Mouse (Mus musculus) embryonic facial prominence, embryonic 10.5 days (tissue): ENCODE measurements around the gene Tspan12. TPM values are rescaled to one million over a fixed set of nuclear protein-coding genes. Genes with fewer than 3 reads are reported as not detected.

ENCODE experiments used
- DNase-seq: peaks from one replicate; pipeline ENCODE4 v3.0.0-alpha.2; 2017; ENCODE audit warnings: low spot score
- H3K27ac ChIP-seq: fragments of 300-500 bp; sonication (generic); replicated peaks from 2 replicates; pipeline ENCODE4 v1.5.1; 2016; ENCODE audit warnings: mild to moderate bottlenecking
- H3K27me3 ChIP-seq: fragments of 300-500 bp; sonication (generic); replicated peaks from 2 replicates; pipeline ENCODE4 v1.6.1; 2016; ENCODE audit warnings: low read depth, mild to moderate bottlenecking; ENCODE audit not compliant: poor library complexity, severe bottlenecking
- H3K36me3 ChIP-seq: fragments of 300-500 bp; sonication (generic); replicated peaks from 2 replicates; pipeline ENCODE4 v1.6.1; 2016; ENCODE audit warnings: mild to moderate bottlenecking, moderate library complexity
- H3K4me1 ChIP-seq: fragments of 300-500 bp; sonication (generic); 2 replicates; pipeline ENCODE4 v1.6.1; 2016
- H3K4me3 ChIP-seq: fragments of 300-500 bp; sonication (generic); 2 replicates; pipeline ENCODE4 v1.5.1; 2016; ENCODE audit warnings: mild to moderate bottlenecking, moderate library complexity
- H3K9me3 ChIP-seq: fragments of 300-500 bp; sonication (generic); 2 replicates; pipeline ENCODE4 v1.6.1; 2016; ENCODE audit warnings: mild to moderate bottlenecking
- WGBS: fragments of 180-500 bp; shearing (Covaris S2); methylation state at CpG from one replicate; pipeline ENCODE4 v1.1.7; 2016; 5-methylcytosine and 5-hydroxymethylcytosine counted together
- polyA plus RNA-seq: library from polyadenylated mRNA; unstranded; fragments of >200 nt; fragmentation: Nextera tagmentation; extraction: Ambion mirVana; gene quantifications from 2 replicates; pipeline ENCODE4 v1.2.1, GENCODE M21; 2016

Tspan12 gene
- polyA plus RNA-seq, 1 experiment from 2014 or later: 63.8 TPM

DNA sequence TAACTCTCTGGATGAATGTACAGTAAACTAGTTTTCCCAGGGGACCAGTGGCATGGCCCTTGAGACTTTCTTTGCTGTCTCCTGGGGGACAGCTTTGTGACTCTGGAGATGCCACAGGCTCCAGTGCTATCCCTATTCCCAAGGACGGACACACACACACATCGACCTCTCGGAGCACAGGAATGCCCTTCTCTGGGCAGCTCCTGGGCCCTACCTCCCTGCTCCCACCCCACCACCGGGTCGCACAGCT is 1.0 kb downstream of the Tspan12 start:
- Histone ChIP-seq H3K36me3 (peaks cover 27% of the 10 kb centered on the region), H3K4me1 (peaks cover 25% of the 10 kb centered on the region), H3K27me3 (no peaks in the 10 kb centered on the region), H3K27ac (peak overlapping the region; percentile 93), H3K9me3 (no peaks in the 10 kb centered on the region), H3K4me3 (peak overlapping the region; percentile 76)
- no peak for DNase-seq
- WGBS: under 1% methylated on average over 5 of the region's 5 CpGs

DNA sequence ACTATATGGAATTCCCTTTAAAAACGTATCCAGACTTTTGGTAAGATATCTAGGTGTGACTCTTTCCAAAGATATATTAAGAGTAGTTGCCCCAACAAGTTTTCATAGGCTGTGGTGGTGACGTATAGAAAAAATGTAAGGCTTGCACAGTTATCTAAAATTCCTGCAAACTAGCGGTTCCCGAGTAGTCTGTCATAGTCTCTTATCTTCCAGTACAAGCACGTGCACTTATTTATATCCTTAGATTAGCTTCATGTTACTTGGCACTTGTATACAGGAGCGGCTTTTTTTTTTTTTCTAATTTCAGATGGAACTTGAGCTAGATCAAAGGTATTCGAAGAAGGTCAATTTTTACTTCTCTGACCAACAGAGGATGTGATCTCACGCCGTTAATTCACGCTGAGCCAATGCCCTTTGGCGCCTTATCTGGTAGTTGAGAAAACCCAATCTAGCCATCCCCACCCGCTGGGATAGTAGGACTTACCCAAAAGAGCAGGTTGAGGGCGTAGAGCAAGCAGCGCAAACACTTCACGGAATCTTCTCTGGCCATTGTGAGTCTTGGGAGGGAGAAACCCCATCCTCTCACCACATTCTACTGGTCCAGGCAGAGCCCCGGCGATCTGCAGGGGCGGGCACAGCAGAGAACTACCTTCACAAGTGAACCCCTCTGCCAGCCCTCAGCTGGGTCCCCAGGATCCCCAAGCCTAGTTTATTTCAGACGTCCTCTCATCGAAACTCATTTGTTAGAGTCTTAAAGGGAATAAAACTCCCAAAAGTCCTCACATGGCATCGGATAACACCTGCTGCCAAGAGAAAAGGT is 1.6 kb downstream of the Tspan12 start:
- H3K27me3 ChIP-seq: no peaks in the 10 kb centered on the region
- peak; percentile 46 for DNase-seq
- H3K27ac ChIP-seq: peak overlapping the region; percentile 93

GRCm38 (mm10) chr6:21848808-21849207 is 3.5 kb downstream of the Tspan12 start:
- no peak for DNase-seq
- Histone ChIP-seq H3K9me3 (no peaks in the 10 kb centered on the region), H3K27me3 (no peaks in the 10 kb centered on the region), H3K4me1 (peaks cover 17% of the 10 kb centered on the region), H3K4me3 (no peak overlapping the region), H3K27ac (no peak overlapping the region), H3K36me3 (peaks cover 37% of the 10 kb centered on the region)
- 95% methylated on average over 4 of the region's 4 CpGs for WGBS

More for the DNA sequence above, 1.6 kb downstream of the Tspan12 start:
- Histone ChIP-seq H3K4me3 (peak overlapping the region; percentile 76), H3K36me3 (peaks cover 32% of the 10 kb centered on the region), H3K9me3 (no peaks in the 10 kb centered on the region), H3K4me1 (peaks cover 23% of the 10 kb centered on the region)
- 25% methylated on average over 21 of the region's 21 CpGs for WGBS

GRCm38 (mm10) chr6:21839976-21840775 is 12.1 kb downstream of the Tspan12 start:
- no peak overlapping the region; the same call in 1 of the 2 replicates for H3K27ac ChIP-seq
- 32% methylated on average over 9 of the region's 9 CpGs for WGBS

DNA sequence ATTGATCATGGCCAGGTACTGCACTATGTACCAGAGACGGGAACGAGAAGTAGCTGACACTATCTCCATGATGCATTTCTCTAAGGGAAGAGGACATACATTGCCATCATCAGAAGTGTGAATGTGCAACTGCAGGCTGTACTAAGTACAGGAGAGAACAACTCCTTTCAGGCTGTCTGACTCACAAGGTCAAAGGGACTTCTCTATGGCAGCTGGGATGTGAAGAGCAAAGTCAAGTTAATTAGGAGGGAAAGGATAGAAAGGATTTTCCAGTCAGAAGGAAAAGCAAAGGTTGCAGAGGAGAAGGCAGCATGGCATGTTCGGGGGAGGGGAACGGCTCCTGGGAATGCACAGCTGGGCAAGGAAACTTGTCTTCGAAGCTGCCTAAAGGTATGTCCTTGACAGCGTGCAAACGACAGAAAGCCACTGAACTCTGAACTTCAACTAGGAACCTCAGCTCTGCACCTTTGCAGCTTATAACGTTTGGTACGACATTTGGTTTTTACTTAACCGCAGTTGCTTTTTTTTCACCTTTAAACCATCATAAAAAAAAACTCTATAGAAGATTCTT is 13.0 kb downstream of the Tspan12 start:
- H3K27me3 ChIP-seq: no peaks in the 10 kb centered on the region
- peak; percentile 35 for DNase-seq
- peaks cover 18% of the 10 kb centered on the region for H3K4me1 ChIP-seq
- no peak overlapping the region for H3K27ac ChIP-seq
- WGBS: 66% methylated on average over 10 of the region's 10 CpGs
- H3K36me3 ChIP-seq: peaks cover 16% of the 10 kb centered on the region
- H3K4me3 ChIP-seq: no peak overlapping the region
- no peaks in the 10 kb centered on the region for H3K9me3 ChIP-seq

More at GRCm38 (mm10) chr6:21839976-21840775, 12.1 kb downstream of the Tspan12 start:
- Histone ChIP-seq H3K4me3 (no peak overlapping the region), H3K36me3 (peaks cover 10% of the 10 kb centered on the region), H3K27me3 (no peaks in the 10 kb centered on the region), H3K9me3 (no peaks in the 10 kb centered on the region), H3K4me1 (peaks cover 18% of the 10 kb centered on the region)
- DNase-seq: no peak

DNA sequence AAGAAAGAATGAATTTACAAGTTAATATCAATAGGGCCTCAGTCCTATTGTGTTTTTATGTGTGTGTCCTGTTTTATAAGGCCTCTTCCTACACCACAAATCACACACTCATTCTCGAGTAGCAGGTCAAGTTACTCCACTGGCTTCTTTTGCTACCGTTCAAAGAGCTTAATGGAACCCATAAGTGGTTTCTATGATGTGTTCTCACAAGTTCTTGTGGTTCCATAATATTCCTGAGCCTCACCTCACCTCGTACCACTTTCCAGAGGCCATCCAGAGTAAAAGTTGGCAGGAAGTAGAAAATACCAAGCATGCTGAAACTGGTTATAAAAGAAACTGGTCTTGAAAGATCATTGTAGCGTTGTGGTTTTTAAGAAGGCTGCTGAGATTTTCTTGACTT is 18.8 kb downstream of the Tspan12 start:
- Histone ChIP-seq H3K9me3 (no peaks in the 10 kb centered on the region), H3K27ac (no peak overlapping the region), H3K27me3 (no peaks in the 10 kb centered on the region), H3K36me3 (peaks cover 37% of the 10 kb centered on the region), H3K4me3 (no peak overlapping the region), H3K4me1 (no peaks in the 10 kb centered on the region)
- 89% methylated on average over 4 of the region's 4 CpGs for WGBS
- DNase-seq: no peak

GRCm38 (mm10) chr6:21831871-21832270 is 20.4 kb downstream of the Tspan12 start:
- no peak overlapping the region for H3K4me3 ChIP-seq
- DNase-seq: no peak
- H3K36me3 ChIP-seq: peaks cover 37% of the 10 kb centered on the region
- WGBS: 88% methylated on average over 3 of the region's 3 CpGs
- H3K27ac ChIP-seq: no peak overlapping the region
- no peaks in the 10 kb centered on the region for H3K4me1 ChIP-seq
- no peaks in the 10 kb centered on the region for H3K9me3 ChIP-seq
- H3K27me3 ChIP-seq: no peaks in the 10 kb centered on the region

GRCm38 (mm10) chr6:21830931-21831330 is 21.4 kb downstream of the Tspan12 start:
- Histone ChIP-seq H3K9me3 (no peaks in the 10 kb centered on the region), H3K4me3 (no peak overlapping the region), H3K4me1 (no peaks in the 10 kb centered on the region), H3K36me3 (peaks cover 35% of the 10 kb centered on the region), H3K27ac (no peak overlapping the region), H3K27me3 (no peaks in the 10 kb centered on the region)
- DNase-seq: no peak
- 86% methylated on average over 6 of the region's 6 CpGs for WGBS

- 80% methylated on average over 7 of the region's 7 CpGs for WGBS
- H3K36me3 ChIP-seq: peaks cover 25% of the 10 kb centered on the region
- no peak overlapping the region for H3K4me3 ChIP-seq
- no peak for DNase-seq
- H3K27ac ChIP-seq: no peak overlapping the region
- no peaks in the 10 kb centered on the region for H3K4me1 ChIP-seq
- no peaks in the 10 kb centered on the region for H3K9me3 ChIP-seq
- H3K27me3 ChIP-seq: no peaks in the 10 kb centered on the region
Observed at GRCm38 (mm10) chr6:21829930-21830329, 22.4 kb downstream of the Tspan12 start.

GRCm38 (mm10) chr6:21828437-21828836 is 23.9 kb downstream of the Tspan12 start:
- H3K9me3 ChIP-seq: no peaks in the 10 kb centered on the region
- no peak for DNase-seq
- no peak overlapping the region for H3K27ac ChIP-seq
- H3K36me3 ChIP-seq: peaks cover 12% of the 10 kb centered on the region
- no peak overlapping the region for H3K4me3 ChIP-seq
- 0 out of 2 replicates have a peak, but pooled peaks cover under 1% of the 10 kb centered on the region for H3K4me1 ChIP-seq
- no peaks in the 10 kb centered on the region for H3K27me3 ChIP-seq
- 91% methylated on average over 4 of the region's 4 CpGs for WGBS

GRCm38 (mm10) chr6:21828001-21828400 is 24.3 kb downstream of the Tspan12 start:
- Histone ChIP-seq H3K4me3 (no peak overlapping the region), H3K4me1 (0 out of 2 replicates have a peak, but pooled peaks cover 5% of the 10 kb centered on the region), H3K27me3 (no peaks in the 10 kb centered on the region), H3K36me3 (peaks cover 12% of the 10 kb centered on the region), H3K27ac (no peak overlapping the region), H3K9me3 (no peaks in the 10 kb centered on the region)
- WGBS: 90% methylated on average over 7 of the region's 7 CpGs
- DNase-seq: no peak

DNA sequence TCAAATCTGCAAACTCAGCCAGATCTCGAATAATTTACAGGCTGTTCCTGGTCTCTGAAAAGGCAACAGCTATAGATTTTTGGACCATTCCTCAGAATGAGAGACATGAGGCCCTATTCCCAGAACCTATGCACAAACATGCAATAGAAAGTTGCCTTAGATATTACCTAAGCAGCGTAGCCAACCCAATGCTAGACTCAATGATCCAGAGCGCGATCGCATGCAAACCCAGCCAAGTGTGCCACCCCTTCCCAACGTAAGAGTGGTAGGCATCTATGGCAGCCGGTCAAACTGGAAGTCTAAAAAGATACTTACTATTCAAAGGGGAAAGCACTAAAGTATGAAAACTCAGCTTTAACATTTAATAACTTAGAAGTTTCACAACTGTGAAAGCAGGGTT is 28.6 kb downstream of the Tspan12 start:
- Histone ChIP-seq H3K4me1 (0 out of 2 replicates have a peak, but pooled peaks cover 5% of the 10 kb centered on the region), H3K27me3 (no peaks in the 10 kb centered on the region)
- DNase-seq: no peak

More for the DNA sequence above, 28.6 kb downstream of the Tspan12 start:
- Histone ChIP-seq H3K9me3 (no peaks in the 10 kb centered on the region), H3K36me3 (peaks cover 9% of the 10 kb centered on the region), H3K27ac (no peak overlapping the region), H3K4me3 (no peak overlapping the region)
- WGBS: 95% methylated on average over 7 of the region's 7 CpGs
